Mouse (Mus musculus) left cerebral cortex, postnatal 10 days (tissue): ENCODE measurements around the gene Ap3m1. TPM values are rescaled to one million over a fixed set of nuclear protein-coding genes. Genes with fewer than 3 reads are reported as not detected.

Source experiments
- DNase-seq, 2 experiments: peaks; one replicate each; pipeline ENCODE4 v3.0.0; 2021 to 2022; ENCODE audit warnings: low spot score in 2 of 2, mixed read lengths in 1 of 2; ENCODE audit errors: extremely low spot score in 1 of 2
- intact Hi-C: fragments of 180-260 bp; cut with DNase I; formaldehyde crosslinking; loops from one replicate; pipeline ENCODE4 v1.15.1; 2025
- total RNA-seq, 2 experiments: library from RNA; stranded (reverse); gene quantifications; 2 replicates each; pipeline ENCODE4 v1.2.3; 2021

The Ap3m1 gene
- total RNA-seq, 2 experiments from 2014 or later: 79.9 to 87.7 TPM

DNA sequence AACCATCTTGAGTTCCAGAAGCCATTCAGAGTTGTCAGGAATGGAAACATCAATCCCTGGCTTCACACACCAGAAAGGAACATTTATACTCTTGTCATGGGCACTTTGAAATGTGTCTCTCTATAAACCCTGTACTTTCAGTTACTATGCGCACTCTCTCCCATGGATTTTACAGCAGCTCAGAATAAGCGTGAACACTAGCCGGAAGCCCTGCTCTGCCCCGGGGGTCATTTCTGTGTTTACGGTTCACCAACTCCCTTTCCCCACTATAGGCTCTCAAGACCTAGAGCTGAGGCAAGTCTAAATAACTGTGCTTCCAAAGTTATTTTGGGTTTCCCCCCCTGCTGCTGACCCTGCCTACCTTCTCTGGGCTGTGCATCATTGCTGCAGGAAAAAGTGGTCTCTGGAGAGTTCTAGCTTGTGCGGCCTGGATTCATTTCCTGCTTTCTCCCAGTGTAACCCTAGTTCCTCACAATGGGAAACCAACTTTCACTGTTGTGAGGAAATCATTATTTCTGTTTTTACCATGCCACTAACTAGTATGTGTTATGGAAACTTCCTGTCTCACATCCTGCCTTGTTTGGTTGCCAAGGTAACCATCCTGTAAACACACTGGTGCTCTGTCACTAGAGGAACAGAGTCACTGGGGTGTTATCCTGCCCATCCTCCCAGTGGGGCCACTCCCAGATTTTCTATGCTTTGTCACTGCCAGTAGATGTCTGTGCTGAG is 20.4 kb downstream of the Ap3m1 start:
- DNase-seq: peak in 1 of 2 experiments; percentile 82
- intact Hi-C loops: no loop called here

- no peak for DNase-seq
- intact Hi-C loops: loop anchor here (10.0 kb wide), 1 partner anchor 284 kb away; no protein-coding TSS in a partner anchor
Measured at GRCm38 (mm10) chr14:21029025-21029659, 23.2 kb downstream of the Ap3m1 start.

GRCm38 (mm10) chr14:21027542-21027941 is 24.8 kb downstream of the Ap3m1 start:
- intact Hi-C loops: loop anchor here (10.0 kb wide), 1 partner anchor 283 kb away; no protein-coding TSS in a partner anchor
- no peak for DNase-seq

GRCm38 (mm10) chr14:21020435-21020834 is 31.9 kb downstream of the Ap3m1 start:
- peak in 1 of 2 experiments; percentile 60 for DNase-seq
- intact Hi-C loops: loop anchor here (10.0 kb wide), 1 partner anchor 276 kb away; no protein-coding TSS in a partner anchor

DNA sequence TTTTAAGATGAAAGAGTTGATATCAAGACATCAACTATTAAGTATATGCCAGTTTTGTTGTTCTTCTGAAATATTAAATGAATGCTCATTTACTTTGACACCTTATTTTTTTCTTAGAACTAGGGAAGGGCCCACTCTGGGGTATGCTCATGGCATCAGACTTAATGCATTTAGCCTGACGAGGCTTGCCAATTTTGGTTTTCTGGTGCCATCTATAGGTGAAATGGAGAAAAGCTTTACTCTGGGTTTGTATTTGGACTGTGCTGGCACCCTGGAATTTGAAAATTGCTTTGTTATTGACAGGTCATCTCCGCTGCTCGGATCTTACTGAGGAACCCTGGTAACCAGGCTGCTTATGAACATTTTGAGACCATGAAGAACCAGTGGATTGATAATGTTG is 33.3 kb downstream of the Ap3m1 start:
- intact Hi-C loops: loop anchor here (10.0 kb wide), 1 partner anchor 294 kb away; no protein-coding TSS in a partner anchor
- DNase-seq: peak in 1 of 2 experiments; percentile 53

- intact Hi-C loops: loop anchor here (10.0 kb wide), 1 partner anchor 293 kb away; no protein-coding TSS in a partner anchor
Measured at GRCm38 (mm10) chr14:21017871-21018270, 34.4 kb downstream of the Ap3m1 start.

DNA sequence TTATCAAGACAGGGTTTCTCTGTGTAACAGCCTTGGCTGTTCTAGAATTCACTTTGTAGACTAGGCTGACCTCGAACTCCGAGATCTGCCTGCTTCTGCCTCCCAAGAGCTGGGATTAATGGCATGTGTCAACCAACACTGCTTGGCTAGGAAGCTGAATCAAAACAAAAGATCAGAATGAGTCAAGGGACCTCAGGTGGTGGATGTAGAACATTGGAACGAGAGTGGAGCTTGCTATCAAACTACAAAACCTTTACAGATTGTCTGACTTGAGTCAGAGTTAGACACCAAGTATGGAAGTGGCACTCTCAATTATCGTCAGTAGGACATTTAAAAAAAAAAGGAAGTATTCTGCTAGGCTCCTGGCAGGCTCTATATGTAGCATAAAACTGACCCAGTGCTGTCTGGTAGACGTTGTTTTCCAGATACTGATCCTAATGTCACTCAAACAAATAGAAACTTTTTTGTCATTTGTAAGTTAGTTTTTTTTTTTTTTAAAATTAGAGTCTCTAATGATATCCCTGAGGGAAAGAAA is 38.4 kb downstream of the Ap3m1 start:
- intact Hi-C loops: loop anchor here (10.0 kb wide), 1 partner anchor 289 kb away; no protein-coding TSS in a partner anchor
- no peak for DNase-seq

More at GRCm38 (mm10) chr14:21017871-21018270, 34.4 kb downstream of the Ap3m1 start:
- DNase-seq: no peak

- DNase-seq: no peak
- intact Hi-C loops: loop anchor here (5.0 to 10.0 kb wide), 2 partner anchors 115 to 197 kb away; no protein-coding TSS in a partner anchor
Measured at GRCm38 (mm10) chr14:20999617-21000016, 52.7 kb downstream of the Ap3m1 start.

DNA sequence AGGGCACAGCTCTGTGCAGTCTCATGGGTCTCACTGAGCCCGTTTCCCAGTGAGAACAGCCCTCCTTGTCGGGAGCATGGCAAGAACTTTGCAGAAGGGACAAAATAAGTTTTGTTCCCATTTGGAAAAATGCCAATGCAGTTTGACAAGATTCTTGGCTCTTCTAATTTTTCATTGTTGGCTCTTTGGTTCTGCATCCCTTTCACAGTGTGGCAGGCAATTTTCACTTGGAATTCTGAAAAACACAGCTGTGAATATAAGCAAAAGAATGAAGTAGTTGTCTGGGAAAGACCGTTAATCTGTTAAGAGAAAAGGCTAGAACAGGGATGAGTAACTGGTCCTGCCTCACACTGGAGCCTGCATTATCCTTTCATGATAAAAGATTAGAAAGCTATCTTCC is 54.8 kb downstream of the Ap3m1 start:
- intact Hi-C loops: loop anchor here (5.0 to 10.0 kb wide), 2 partner anchors 113 to 195 kb away; no protein-coding TSS in a partner anchor
- DNase-seq: peak in 1 of 2 experiments; percentile 38

DNA sequence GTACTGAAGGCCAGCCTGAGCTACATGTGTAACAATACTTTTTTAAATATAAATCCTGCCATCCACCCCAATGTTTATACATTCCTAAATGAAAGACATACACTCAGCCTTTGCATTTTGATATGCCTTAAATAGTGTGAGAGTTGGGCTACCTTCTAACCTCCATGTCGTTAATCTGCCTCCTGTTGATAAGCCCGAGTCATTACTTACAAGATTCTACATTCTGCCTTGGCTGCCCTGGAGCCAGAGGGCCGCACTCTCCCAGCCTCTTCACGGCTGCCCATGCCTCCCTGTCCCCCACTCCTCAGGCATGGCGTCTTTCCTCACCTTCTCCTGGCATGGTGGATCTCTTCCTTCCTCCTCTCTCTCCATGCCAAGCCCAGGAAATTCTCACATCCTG is 55.9 kb downstream of the Ap3m1 start:
- intact Hi-C loops: loop anchor here (5.0 to 10.0 kb wide), 2 partner anchors 112 to 194 kb away; no protein-coding TSS in a partner anchor
- no peak for DNase-seq

DNA sequence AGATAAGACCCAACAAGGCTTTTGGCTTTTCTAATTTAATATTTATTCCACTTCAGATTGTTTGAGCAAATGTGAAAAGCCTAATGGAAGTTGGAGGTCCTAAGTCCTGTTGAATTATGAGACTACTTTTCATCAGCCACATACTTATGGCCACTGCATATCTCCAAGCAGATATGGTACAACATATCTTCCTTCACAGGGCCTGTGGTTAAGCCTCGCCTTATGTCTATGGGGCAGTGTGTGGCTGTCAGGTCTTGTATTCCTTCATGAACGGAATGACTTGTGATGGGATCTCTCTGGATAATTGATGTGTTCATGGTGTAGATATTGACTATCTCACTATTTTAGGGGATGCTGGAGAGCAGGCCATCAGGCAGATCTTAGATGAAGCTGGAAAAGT is 56.8 kb downstream of the Ap3m1 start:
- intact Hi-C loops: loop anchor here (5.0 to 10.0 kb wide), 2 partner anchors 111 to 193 kb away; no protein-coding TSS in a partner anchor
- DNase-seq: no peak

DNA sequence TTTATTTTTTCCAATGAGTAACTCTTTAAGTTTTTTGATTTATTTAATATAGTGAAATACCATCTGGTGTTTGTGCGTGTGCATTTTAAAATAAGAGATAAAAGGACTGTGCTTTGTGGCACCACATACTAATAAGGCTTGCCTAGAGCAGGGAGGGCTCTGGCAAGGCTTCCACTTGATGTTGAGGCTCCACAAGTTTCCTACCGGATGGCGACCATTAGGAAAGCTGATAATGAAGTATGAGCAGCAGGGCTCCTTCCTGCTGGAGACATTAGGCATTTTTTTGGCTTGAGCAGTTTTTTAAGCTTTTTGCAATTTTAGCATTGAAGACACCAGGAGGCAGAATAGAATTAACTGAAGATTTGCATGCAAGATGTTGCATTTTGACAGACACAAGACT is 57.8 kb downstream of the Ap3m1 start:
- no peak for DNase-seq
- intact Hi-C loops: loop anchor here (10.0 kb wide), 1 partner anchor 110 kb away; no protein-coding TSS in a partner anchor

DNA sequence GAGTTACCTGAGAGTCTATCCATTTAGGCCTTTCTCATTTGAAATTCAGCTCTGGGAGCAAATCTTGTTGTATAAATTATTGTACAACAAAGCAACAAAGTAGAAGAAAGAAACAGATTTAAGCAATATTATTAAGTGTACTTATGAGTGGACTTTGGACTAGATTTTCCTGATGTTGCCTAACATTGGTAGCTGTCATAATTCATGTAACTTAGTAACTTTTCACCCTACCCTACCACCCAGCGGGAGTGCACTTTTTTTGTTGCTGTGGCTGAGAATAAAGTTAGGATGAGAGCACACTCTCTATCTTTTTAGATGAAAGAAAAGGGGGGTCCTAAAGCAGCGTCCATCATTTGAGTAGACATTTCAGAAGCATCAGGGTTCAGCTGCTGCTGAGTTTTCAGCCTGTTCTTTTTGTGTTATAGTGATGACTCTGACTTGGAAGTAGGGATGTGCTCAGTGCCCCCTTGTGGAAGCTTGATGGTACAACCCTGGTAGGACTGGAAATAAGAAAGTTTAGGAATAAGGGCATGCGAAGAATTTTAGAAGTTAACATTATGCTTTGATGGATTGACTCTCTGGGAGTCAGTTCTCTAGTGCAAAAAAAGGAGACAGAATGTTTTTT is 59.1 kb downstream of the Ap3m1 start:
- peak; percentile 47 to 54 for DNase-seq
- intact Hi-C loops: loop anchor here (10.0 kb wide), 1 partner anchor 108 kb away; no protein-coding TSS in a partner anchor

- intact Hi-C loops: loop anchor here (2.0 to 10.0 kb wide), 2 partner anchors 59 to 107 kb away; no protein-coding TSS in a partner anchor
- DNase-seq: no peak
Measured at GRCm38 (mm10) chr14:20991492-20991891, 60.8 kb downstream of the Ap3m1 start.

DNA sequence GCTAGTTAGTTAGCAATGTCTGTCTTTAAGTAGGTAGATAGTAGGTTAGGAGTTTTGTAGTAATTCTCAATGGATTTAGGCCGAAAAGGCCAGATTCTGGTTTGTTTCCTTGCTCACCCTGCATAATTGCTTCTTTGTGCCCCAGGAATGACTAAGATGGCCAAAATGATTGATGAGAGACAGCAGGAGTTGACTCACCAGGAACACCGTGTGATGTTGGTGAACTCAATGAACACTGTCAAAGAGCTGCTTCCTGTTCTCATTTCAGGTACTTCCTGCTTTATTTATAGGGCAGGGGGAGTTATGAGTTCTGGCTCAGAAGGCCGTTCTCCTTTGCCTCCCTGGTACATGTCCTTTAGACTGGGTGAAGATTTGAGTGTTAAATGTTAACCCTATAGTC is 66.8 kb downstream of the Ap3m1 start:
- DNase-seq: no peak
- intact Hi-C loops: no loop called here

DNA sequence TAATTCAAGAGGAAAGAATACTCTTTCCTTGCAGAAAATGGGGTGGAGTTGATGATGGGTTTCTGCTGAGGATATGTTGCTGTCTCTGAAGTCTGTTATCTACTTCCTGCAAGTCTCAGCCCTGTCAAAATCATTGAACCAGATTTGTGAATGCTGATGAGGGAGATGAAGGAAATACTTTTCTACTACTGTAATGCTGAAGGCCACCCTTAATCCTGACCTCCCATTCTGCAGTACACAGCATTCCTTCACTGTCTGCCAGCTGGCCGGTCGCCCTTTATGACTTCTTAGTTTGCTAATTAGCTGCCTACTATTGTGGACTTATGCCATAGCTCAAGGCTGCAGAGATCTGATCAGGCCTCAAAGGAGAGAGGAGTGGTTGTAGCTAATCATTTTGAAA is 68.5 kb downstream of the Ap3m1 start:
- intact Hi-C loops: no loop called here
- DNase-seq: peak; percentile 29 to 43
